1 mouse cellular context compared by ENCODE assay signal in genomic region chr8:127772415-127772814, GRCm38 (mm10).
TF ChIP-seq lines count a peak whose summit lies in the region.

No protein-coding gene starts in this region.

TF ChIP-seq in CH12.LX, 34 proteins besides CTCF, POLR2A, EP300 and RAD21 (continued from another document):
- TF ChIP-seq JUND (conservative IDR thresholded peaks at IDR 0.05; ENCODE audit: low read depth, low read length), result no peak
TF ChIP-seq in CH12.LX: peak in this region for 13.
